Mouse (Mus musculus) bone marrow, adult 2 months (tissue): ENCODE data around the gene Peg10. TPM values are rescaled to one million over a fixed set of nuclear protein-coding genes. Genes with fewer than 3 reads are reported as not detected.
"Not testable (repeated sequence)": the region's sequence is repeated elsewhere in the genome, so short reads cannot be mapped to it uniquely, and the experiment has no call there.

Source experiments
- H3K27ac ChIP-seq: fragments of 200-500 bp; 2 replicates; pipeline ENCODE4 v1.5.1; 2012; ENCODE audit warnings: low read depth, mild to moderate bottlenecking, control low read depth, inconsistent platforms, low read length; ENCODE audit not compliant: control insufficient read depth, poor library complexity, insufficient read depth
- H3K4me1 ChIP-seq: fragments of 200-500 bp; 2 replicates; pipeline ENCODE4 v1.6.1; 2011; ENCODE audit warnings: low read length; ENCODE audit not compliant: control insufficient read depth, insufficient read depth
- H3K4me3 ChIP-seq: fragments of 200-500 bp; replicated peaks from 2 replicates; pipeline ENCODE3; 2011; ENCODE audit warnings: mild to moderate bottlenecking, low read depth, low read length, control low read depth; ENCODE audit not compliant: control insufficient read depth
- CTCF ChIP-seq: fragments of 200-500 bp; IDR thresholded peaks from 2 replicates; pipeline ENCODE4 v1.5.1; 2011; ENCODE audit warnings: low read length, control low read depth; ENCODE audit not compliant: control insufficient read depth, insufficient read depth
- POLR2A ChIP-seq: fragments of 200-500 bp; IDR thresholded peaks from 2 replicates; pipeline ENCODE4 v1.6.1; 2011; ENCODE audit warnings: low read depth, mild to moderate bottlenecking, control low read depth, low read length, borderline replicate concordance; ENCODE audit not compliant: control insufficient read depth
- WGBS: fragments of 180-500 bp; shearing (Covaris S2); methylation state at CpG from one replicate; pipeline ENCODE4 v1.1.7; 2018; 5-methylcytosine and 5-hydroxymethylcytosine counted together
- polyA plus RNA-seq: library from polyadenylated mRNA; stranded (reverse); fragments of >200 nt; gene quantifications from 2 replicates; pipeline ENCODE4 v1.2.4, GENCODE M21; 2011; ENCODE audit warnings: low replicate concordance; ENCODE audit not compliant: missing spikeins, insufficient read depth, insufficient read length

The Peg10 gene
- polyA plus RNA-seq, 1 experiment, result 4.5 TPM

DNA sequence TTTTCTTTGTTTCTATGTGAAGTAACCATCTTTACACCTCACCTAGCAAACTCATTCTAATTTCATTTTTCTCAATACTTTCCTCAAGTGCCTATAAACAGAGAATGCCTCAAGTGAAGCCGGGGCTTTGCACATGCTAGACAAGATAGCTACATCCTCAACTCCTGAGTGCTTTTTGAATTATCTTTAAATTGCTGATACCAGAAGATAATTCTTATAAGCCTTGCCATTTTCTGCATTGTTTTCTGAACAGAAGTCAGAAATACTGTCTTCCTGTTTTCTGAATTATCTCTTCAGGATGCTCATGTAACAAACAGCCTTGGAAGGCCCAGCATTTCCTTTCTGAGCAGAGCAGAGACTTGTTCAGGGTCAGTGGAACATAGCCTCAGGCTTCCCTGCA is 49.2 kb downstream of the Peg10 start:
- TF ChIP-seq CTCF (no peak), POLR2A (no peak)
- Histone ChIP-seq H3K27ac (no peak overlapping the region), H3K4me1 (no peaks in the 10 kb centered on the region; the same call in 1 of the 2 replicates), H3K4me3 (no peak overlapping the region)
- WGBS, result 82% methylated on average over 1 of the region's 1 CpGs

DNA sequence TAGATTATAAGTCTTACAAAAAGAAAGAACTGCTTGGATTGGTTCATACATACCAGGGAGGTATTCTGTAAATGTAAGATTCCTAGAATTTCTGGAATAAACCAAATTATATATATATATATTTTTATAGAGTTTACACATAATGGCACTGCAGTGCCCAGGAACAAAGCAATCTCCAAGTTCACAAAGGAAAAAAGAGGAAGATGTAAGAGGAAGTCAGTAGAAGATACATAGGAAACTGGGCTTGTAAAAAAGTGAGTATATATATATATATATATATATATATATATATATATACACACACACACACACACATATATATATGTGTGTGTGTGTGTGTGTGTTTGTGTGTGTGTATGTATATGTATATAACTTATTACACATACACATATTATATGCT is 50.2 kb downstream of the Peg10 start:
- H3K4me3 ChIP-seq, H3K27ac ChIP-seq, H3K4me1 ChIP-seq: not testable (repeated sequence)

DNA sequence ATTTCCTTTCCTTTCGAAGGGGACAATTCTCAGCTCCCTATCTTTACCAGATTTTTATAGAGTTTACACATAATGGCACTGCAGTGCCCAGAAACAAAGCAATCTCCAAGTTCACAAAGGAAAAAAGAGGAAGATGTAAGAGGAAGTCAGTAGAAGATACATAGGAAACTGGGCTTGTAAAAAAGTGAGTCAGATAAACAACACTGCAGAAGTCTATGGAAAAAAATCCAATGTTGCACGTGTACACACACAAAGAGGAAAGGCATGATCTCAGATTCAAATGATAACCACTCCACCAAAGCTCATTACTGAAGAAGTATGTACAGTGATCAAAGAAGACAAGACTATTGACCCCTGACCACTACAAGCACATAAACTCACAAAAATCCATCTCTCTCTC is 51.3 kb downstream of the Peg10 start:
- H3K27ac ChIP-seq, result no peak overlapping the region
- H3K4me1 ChIP-seq, result no peaks in the 10 kb centered on the region; the same call in 1 of the 2 replicates
- H3K4me3 ChIP-seq, result no peak overlapping the region
- 9% methylated on average over 2 of the region's 2 CpGs for WGBS
- no peak for TF ChIP-seq POLR2A
- TF ChIP-seq CTCF, result no peak

- Histone ChIP-seq H3K4me3 (no peak overlapping the region), H3K27ac (no peak overlapping the region), H3K4me1 (no peaks in the 10 kb centered on the region; the same call in 1 of the 2 replicates)
- TF ChIP-seq POLR2A (no peak), CTCF (peak; percentile 34; the same call in 1 of the 2 replicates)
- WGBS, result 77% methylated on average over 2 of the region's 2 CpGs
Observed at GRCm38 (mm10) chr6:4799359-4799758, 52.3 kb downstream of the Peg10 start.

DNA sequence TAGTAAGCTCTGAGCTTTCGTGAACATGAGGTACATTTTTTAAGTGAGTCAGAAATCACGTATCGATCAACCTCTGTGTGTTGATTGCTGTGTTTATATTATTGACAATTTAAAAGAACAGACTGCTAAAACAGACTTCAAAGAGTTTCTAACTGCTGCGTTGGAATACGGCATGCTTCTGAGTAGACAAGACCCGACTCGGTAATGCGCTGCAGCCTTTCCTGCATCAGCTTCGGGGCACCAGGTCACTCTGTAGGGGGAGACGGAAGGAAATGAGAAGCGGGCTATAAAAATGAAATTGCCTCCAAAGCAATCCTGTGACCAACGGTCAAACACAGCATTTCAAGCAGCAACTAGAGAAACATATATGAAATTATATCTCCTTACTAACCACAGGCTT is 59.9 kb downstream of the Peg10 start:
- Histone ChIP-seq H3K27ac (no peak overlapping the region), H3K4me1 (no peaks in the 10 kb centered on the region), H3K4me3 (no peak overlapping the region)
- TF ChIP-seq CTCF (no peak), POLR2A (no peak)
- WGBS, result 80% methylated on average over 12 of the region's 12 CpGs

Other genes starting within 250 kb of the Peg10 start
- gene Col1a2, start 242.5 kb upstream of the Peg10 start, polyA plus RNA-seq, result 35.5 and 49.6 TPM in 2 replicates
- 3.3 and 6.2 TPM in 2 replicates for gene Casd1, start 146.5 kb upstream of the Peg10 start, polyA plus RNA-seq
- 0.84 and 7.1 TPM in 2 replicates for gene Sgce, start 99 bp upstream of the Peg10 start, polyA plus RNA-seq
- 3.3 and 3.5 TPM in 2 replicates for gene Ppp1r9a, start 155.6 kb downstream of the Peg10 start, polyA plus RNA-seq